Mouse (Mus musculus) urinary bladder, adult 18-20 months (tissue): ENCODE measurements at regions not wholly inside any gene's neighbourhood (a gene's known extent, or its start where the extent isn't known, plus 50 kb on each side); places are given as distances from the start of the nearest gene placed in this dataset.
A peak's percentile ranks its signal among the peaks of the same experiment; 100 is the strongest.

Experiments
- DNase-seq, 2 experiments: peaks; one replicate each; pipeline ENCODE4 v3.0.0; 2022; ENCODE audit warnings: low spot score in 2 of 2, mixed read lengths in 2 of 2

GRCm38 (mm10) chr12:16190706-16191105, 374.0 kb upstream of the Trib2 start:
- no peak for DNase-seq

GRCm38 (mm10) chr12:16189441-16189840, 372.7 kb upstream of the Trib2 start:
- no peak for DNase-seq

- no peak for DNase-seq
Observed at GRCm38 (mm10) chr12:16185976-16186515, 369.3 kb upstream of the Trib2 start.

GRCm38 (mm10) chr12:16185431-16185923, 368.8 kb upstream of the Trib2 start:
- no peak for DNase-seq

DNA sequence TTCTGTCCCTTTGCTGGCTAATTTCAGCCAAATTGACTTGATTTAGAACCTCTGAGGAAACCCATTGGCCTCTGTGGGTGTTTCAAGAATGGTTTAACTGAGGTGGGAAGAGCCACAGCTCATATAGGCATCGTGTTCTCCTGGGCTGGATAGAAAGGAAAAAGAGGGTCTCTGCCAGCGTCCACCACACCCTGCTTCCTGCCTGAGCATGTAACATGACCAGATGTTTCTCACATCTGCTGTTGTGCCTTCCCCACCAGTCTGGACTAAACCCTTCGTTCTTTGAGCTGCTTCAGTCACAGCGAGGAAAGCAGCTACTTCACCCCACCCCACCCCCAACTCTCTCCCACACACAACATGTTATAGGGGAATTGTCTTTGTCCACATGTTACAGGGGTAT, 366.3 kb upstream of the Trib2 start:
- DNase-seq = no peak

GRCm38 (mm10) chr12:16181599-16181998, 364.9 kb upstream of the Trib2 start:
- no peak for DNase-seq

GRCm38 (mm10) chr12:16179897-16180296, 363.2 kb upstream of the Trib2 start:
- DNase-seq = no peak

DNA sequence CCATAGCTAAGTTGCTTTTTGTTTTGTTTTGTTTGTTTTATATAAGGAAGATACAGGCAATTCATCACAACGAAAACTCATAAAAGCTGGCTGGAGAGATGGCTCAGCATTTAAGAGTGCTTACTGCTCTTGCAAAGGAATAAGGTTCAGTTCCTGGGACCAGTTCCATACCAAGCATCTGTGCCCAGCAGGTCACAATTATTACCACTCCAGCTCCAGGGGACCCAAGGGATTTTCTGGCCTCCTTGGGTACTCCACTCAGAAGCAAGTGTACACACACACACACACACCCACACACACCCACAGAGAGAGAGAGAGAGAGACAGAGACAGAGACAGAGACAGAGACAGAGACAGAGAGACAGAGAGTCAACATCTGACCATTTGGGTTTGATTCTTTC, 359.6 kb upstream of the Trib2 start:
- DNase-seq = no peak

DNA sequence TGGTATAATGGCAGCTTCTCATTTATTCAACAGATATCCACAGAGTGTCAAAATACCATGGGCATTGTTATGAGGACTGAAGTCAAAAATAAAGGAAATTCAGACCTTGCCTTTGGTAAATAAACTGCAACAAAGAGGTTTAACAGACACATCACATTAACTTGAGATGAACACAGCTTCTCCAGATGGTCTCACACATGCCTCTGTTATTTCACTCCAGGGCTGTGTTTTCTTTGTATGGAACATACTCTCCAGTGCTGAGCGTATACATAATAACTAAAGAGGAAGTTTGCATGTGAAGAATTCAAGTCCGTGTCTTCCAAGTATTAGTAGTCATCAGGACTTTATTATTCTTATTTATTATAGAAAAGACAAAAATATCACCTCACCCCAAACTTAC, 355.5 kb upstream of the Trib2 start:
- no peak for DNase-seq

- DNase-seq = no peak
Observed at GRCm38 (mm10) chr12:16171636-16172035, 354.9 kb upstream of the Trib2 start.

DNA sequence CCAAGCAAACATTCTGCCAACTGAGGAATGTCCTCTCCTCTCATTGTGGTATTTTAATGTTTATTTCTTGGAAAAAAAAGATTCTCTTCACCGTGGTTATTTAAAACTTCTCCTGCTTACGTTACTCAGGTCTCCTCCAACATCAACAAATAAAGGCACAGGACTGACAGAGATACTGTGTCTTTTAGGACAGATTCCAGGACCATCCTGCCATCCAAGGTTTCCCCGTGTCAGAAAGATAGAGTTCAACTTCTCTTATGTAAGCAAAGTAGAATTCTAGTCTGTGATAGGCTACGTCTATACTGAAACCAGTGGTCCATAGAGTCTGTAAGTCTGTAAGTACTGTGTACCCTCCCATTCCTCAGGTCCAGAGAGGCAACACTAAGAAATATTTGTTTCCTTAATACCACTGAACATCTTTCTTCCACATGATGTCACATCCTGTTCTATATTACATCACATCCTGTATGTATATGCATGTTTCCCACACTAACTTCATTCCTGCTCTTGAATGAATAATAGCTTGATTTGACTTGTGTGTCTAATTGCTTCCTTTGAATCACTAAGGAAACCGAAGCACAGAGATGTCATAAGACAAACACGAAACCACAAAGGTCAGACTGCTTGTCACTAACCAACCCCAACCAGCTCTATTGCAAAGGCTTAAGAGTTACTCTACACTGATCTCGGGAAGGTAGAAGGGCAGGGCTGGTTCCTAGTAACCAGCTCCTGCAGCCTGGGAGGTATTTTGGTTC, 353.2 kb upstream of the Trib2 start:
- DNase-seq = no peak

DNA sequence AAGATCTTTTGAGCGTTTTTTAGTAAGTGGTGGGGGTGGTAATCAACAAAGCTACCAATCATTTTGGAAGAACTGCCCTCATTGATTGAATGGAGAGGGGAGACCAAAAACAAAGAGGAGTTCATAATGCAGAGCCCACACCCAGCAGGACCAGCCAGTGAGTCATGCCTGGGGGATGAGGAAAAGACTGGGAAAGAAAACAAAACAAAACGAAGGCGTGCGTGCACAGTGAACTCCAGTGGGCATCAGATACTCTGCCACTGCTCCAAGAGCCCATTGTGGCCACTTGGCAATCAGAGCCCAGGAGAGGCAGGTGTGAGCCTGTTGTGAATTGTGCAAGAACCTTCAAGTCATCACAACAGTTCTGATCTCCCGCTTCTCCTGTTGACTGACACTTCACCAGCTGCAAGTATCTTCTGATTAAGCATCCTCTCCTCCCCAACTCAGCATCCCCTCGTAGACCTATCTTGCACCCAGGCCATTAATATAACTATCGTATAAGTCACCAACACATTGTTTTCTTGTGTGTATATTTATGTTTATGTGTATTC, 351.1 kb upstream of the Trib2 start:
- peak in 1 of 2 experiments; percentile 56 for DNase-seq

GRCm38 (mm10) chr12:16165126-16165525, 348.4 kb upstream of the Trib2 start:
- DNase-seq = no peak

DNA sequence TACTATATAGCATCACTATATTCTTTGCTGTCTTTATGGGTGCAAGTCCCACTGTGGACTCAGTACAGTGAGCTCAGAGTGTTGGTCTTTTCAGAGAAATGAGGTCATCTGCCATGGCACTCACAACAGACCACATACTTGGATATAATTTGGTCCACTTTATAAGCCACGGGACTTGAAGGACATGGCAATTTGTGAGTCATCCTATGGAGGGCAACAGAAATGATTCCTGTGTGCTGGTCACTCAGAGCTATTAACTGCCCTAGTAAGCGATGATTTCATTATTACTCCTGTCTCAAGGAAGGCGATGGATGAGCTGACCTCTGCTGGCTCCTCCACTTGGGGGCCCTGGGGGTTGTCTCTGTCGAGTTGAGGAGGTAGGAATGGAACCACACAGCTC, 345.2 kb upstream of the Trib2 start:
- DNase-seq = no peak

DNA sequence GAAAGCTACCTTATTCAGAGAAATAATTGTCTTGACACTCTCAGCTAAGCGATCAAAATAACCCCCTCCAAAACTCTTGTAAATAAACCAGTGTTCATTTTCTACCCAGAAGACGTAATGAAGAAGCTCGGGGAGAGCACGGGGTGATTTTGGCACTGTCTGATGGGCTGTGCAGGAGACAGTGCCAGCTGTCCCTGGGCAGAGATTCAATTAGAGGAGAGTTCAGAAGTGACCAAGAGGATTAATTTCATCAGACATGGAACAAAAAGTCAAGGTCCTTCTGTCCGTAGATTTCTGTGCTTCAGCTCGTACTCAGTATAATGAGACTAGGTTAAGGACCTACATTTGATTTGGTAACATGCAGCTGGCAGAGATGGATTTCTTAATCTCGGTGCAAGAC, 341.2 kb upstream of the Trib2 start:
- DNase-seq = no peak

DNA sequence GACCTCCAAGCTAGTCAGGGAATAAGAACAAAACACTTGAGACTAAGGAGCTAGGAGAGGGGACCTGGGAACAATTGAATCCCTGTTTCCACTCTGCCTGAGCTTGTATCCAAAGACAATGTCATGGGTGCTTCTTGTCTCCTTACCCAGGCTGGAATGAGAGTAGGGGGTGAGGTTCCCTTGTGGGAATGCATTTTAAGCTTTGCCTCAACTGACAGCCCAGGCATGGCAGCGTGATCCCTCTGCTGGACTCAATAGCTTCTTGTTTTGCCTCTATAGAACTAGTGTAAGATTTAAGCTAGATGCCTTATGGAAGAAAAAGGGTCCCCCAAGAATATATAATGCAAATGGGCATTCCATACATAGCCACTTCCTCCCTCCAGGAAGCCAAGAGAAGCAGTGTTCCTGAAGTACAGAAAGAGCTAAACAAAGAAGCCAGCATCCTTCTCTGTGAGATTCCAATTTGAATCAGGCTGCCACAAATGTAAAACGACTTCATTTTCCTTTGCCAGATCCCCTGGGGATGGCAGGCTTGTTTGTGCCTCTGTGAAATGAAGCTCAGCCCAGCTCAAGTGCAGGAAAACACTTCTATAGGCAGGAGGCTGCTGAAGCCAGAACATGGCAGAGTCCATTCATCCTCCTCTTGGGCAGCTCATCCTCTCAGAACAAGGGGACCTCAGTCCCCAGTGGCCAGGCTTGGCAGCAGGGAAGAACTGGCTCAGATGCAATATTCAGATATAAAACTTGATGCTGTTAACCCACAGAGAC, 339.3 kb upstream of the Trib2 start:
- DNase-seq = no peak

GRCm38 (mm10) chr12:16154256-16154655, 337.5 kb upstream of the Trib2 start:
- DNase-seq = no peak

GRCm38 (mm10) chr12:16152108-16152507, 335.4 kb upstream of the Trib2 start:
- DNase-seq = no peak

DNA sequence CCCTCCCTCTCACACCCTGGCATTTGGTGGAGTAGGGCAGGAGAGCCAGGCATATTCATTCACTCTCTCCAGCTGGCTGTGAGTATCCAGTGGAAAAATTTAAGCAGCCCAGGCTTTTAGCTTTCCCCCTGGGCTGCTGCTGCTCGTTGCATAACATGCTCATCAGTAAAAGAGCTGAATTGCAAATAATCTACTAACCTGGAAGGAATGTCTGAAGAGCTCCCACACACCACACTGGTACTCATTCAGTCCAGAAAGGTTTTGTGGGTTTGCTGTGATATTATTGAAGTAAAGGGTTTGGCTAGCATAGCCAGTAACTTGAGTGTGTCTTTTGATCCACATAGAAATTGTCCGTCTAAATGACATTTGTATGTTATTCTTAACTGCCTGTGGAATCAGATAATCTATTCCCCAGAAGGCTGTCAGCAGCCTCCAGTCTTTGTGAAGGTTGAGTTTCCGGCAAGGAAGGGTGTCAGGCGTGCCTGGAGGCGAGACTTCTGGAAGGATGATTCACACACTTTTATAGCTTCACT, 334.5 kb upstream of the Trib2 start:
- no peak for DNase-seq

GRCm38 (mm10) chr12:16146919-16147318, 330.2 kb upstream of the Trib2 start:
- DNase-seq = no peak

DNA sequence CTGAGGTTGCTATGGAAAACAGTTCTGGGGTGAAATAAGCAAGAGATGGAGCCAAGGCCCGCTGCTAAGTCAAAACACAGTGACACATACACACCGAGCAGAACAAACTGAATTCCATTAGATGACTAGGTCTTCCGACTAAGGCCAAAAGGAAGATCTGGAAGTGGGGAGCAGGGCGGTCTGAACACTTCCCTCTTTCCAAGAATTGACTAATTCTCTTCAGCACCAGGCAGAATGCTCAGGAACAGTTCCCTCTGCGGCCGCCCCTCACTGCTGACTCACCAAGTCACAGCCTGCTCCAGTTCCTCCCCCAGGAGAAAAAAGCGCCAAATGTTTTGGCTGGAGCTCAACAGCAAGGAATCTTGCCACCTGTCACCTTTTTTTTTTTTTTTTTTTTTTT, 328.9 kb upstream of the Trib2 start:
- peak in 1 of 2 experiments; percentile 30 for DNase-seq

- no peak for DNase-seq
Observed at GRCm38 (mm10) chr12:16141193-16141592, 324.5 kb upstream of the Trib2 start.
